Mouse (Mus musculus) liver, embryonic 13.5 days (tissue): ENCODE measurements around the gene Fbxl21. TPM values are rescaled to one million over a fixed set of nuclear protein-coding genes. Genes with fewer than 3 reads are reported as not detected.

ENCODE experiments used
- ATAC-seq: fragments of 200-750 bp; cut with Nextera tagmentation; 2 replicates; pipeline ENCODE4 v1.8.0; 2017; ENCODE audit warnings: low read depth, mild to moderate bottlenecking, moderate number of reproducible peaks, moderate library complexity
- DNase-seq: peaks from one replicate; pipeline ENCODE4 v3.0.0; 2022
- H3K27ac ChIP-seq: fragments of 300-500 bp; sonication (generic); 2 replicates; pipeline ENCODE4 v1.5.1; 2015; ENCODE audit warnings: moderate library complexity, mild to moderate bottlenecking, inconsistent platforms
- H3K27me3 ChIP-seq: fragments of 300-500 bp; sonication (generic); 2 replicates; pipeline ENCODE4 v1.6.1; 2015; ENCODE audit warnings: mild to moderate bottlenecking, inconsistent platforms
- H3K36me3 ChIP-seq: fragments of 300-500 bp; sonication (generic); 2 replicates; pipeline ENCODE4 v1.6.1; 2015; ENCODE audit warnings: mild to moderate bottlenecking, inconsistent platforms
- H3K4me1 ChIP-seq: fragments of 300-500 bp; sonication (generic); replicated peaks from 2 replicates; pipeline ENCODE4 v1.6.1; 2015; ENCODE audit warnings: inconsistent platforms
- H3K4me2 ChIP-seq: fragments of 300-500 bp; sonication (generic); 2 replicates; pipeline ENCODE4 v1.6.1; 2015; ENCODE audit warnings: inconsistent platforms, mild to moderate bottlenecking, moderate library complexity
- H3K4me3 ChIP-seq: fragments of 300-500 bp; sonication (generic); replicated peaks from 2 replicates; pipeline ENCODE4 v1.5.1; 2015; ENCODE audit warnings: mild to moderate bottlenecking, inconsistent platforms
- H3K9ac ChIP-seq: fragments of 300-500 bp; sonication (generic); 2 replicates; pipeline ENCODE4 v1.6.1; 2015; ENCODE audit warnings: mild to moderate bottlenecking, inconsistent platforms
- H3K9me3 ChIP-seq: fragments of 300-500 bp; sonication (generic); replicated peaks from 2 replicates; pipeline ENCODE4 v1.6.1; 2016; ENCODE audit warnings: inconsistent platforms
- WGBS: fragments of 180-500 bp; shearing (Covaris S2); methylation state at CpG from one replicate; pipeline ENCODE4 v1.1.7; 2015; ENCODE audit not compliant: insufficient replicate concordance; 5-methylcytosine and 5-hydroxymethylcytosine counted together
- polyA plus RNA-seq: library from polyadenylated mRNA; unstranded; fragments of >200 nt; fragmentation: Nextera tagmentation; extraction: Ambion mirVana; gene quantifications from 2 replicates; pipeline ENCODE4 v1.2.1, GENCODE M21; 2015

Gene Fbxl21
- polyA plus RNA-seq, 1 experiment from 2014 or later: 0.89 TPM

DNA sequence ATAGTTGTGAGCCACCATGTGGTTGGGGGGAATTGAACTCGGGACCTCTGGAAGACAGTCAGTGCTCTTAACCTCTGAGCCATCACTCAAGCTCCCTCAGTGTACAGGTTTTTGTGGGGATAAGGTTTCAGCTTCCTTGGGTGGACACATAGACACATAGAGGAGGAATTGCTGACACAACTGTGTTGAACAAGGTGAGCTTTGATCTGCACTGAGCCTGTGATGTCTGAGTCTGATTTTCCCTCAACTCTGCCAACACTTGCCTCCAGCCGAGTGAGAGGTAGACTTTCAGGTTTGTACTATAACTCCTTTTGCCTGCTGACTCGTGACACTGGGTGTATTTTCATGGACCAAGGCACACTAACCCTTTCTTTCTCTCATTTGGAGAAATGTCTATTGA is 34.4 kb downstream of the Fbxl21 start:
- Histone ChIP-seq H3K4me2 (no peak overlapping the region), H3K27me3 (no peaks in the 10 kb centered on the region), H3K4me1 (peaks cover 17% of the 10 kb centered on the region), H3K4me3 (no peak overlapping the region), H3K9ac (no peak overlapping the region), H3K27ac (no peak overlapping the region), H3K36me3 (no peaks in the 10 kb centered on the region), H3K9me3 (no peaks in the 10 kb centered on the region)
- 37% methylated on average over 3 of the region's 3 CpGs for WGBS
- DNase-seq (no peak), ATAC-seq (no peak)

DNA sequence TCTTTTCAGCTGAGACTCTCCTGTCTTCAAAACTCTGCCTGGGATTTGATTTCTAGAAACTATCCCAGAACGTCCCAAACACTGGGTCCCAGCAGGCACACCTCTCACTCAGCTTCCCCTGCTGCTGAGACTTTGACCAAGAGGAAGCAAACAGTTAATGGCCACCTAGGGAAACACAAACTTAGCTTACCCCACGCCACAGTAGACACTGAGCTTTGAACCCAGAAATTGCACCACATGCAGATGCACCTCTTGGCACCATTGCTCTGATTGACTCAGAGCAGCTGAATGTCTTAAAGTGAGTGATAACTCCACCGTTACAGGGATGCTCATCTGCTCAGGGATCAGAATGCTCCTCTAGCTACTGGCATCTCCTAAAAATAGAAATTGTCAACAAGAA is 36.5 kb downstream of the Fbxl21 start:
- Histone ChIP-seq H3K4me3 (no peak overlapping the region), H3K27me3 (no peaks in the 10 kb centered on the region), H3K9ac (no peak overlapping the region), H3K4me1 (peaks cover 17% of the 10 kb centered on the region), H3K27ac (0 out of 2 replicates have a peak overlapping the region, but pooled peaks have one; percentile 10), H3K4me2 (no peak overlapping the region), H3K9me3 (no peaks in the 10 kb centered on the region), H3K36me3 (no peaks in the 10 kb centered on the region)
- 29% methylated on average over 3 of the region's 3 CpGs for WGBS
- DNase-seq (no peak), ATAC-seq (peak; percentile 43; the same call in 1 of the 2 replicates)

DNA sequence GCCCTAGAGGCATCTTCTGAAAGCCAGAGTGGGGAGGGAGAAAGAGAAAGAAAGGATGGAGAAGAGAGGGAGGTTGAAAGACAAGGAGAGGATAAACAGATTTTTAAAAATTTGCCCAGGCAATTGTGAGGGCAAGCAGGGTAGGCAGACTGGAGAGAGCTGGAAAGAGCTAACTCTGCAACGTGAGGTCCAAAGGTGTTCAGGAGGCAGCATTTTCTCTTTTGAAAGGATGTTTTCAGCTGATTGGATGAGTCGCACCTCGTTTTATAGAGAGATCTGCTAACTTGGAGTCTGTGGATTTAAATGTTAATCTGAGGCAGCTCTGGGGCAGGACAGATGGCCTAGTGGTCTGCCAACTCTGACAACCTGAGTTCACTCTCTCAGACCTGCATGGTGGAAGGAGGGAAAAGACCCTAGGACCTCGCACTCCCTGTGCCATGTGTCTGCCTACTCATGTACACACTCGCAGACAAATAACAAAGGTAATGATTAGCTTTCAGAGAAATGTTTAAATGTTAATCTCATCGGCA is 37.6 kb downstream of the Fbxl21 start:
- Histone ChIP-seq H3K27me3 (no peaks in the 10 kb centered on the region), H3K4me2 (no peak overlapping the region), H3K36me3 (no peaks in the 10 kb centered on the region), H3K4me1 (peaks cover 17% of the 10 kb centered on the region), H3K4me3 (no peak overlapping the region), H3K9ac (no peak overlapping the region), H3K27ac (no peak overlapping the region), H3K9me3 (no peaks in the 10 kb centered on the region)
- 66% methylated on average over 6 of the region's 6 CpGs for WGBS
- ATAC-seq (no peak), DNase-seq (no peak)

DNA sequence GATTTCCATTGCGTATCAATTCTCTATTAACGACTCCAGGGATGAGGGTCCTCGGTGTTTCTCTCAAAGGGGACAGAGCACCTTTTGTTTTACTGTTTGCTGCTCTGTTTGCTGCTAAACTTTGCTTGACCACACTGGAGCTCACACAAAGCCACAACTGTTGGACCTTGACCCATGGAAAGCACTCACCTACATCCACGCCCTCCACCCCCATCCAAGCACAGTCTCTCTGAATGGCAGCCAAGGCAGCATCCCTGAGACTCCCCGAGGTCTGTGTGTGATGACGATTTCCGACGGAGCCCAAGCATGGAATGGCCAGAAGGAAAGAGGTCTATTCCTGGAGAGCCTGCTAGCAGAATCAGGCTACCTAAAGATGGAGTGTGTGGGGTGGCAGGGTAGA is 38.9 kb downstream of the Fbxl21 start:
- no peak overlapping the region for H3K9ac ChIP-seq
- no peak for DNase-seq
- H3K4me1 ChIP-seq: peaks cover 17% of the 10 kb centered on the region
- H3K9me3 ChIP-seq: no peaks in the 10 kb centered on the region
- ATAC-seq: peak; percentile 65; the same call in 1 of the 2 replicates
- no peak overlapping the region for H3K4me2 ChIP-seq
- H3K4me3 ChIP-seq: no peak overlapping the region
- WGBS: 61% methylated on average over 8 of the region's 8 CpGs
- no peak overlapping the region for H3K27ac ChIP-seq
- no peaks in the 10 kb centered on the region for H3K27me3 ChIP-seq
- no peaks in the 10 kb centered on the region for H3K36me3 ChIP-seq

DNA sequence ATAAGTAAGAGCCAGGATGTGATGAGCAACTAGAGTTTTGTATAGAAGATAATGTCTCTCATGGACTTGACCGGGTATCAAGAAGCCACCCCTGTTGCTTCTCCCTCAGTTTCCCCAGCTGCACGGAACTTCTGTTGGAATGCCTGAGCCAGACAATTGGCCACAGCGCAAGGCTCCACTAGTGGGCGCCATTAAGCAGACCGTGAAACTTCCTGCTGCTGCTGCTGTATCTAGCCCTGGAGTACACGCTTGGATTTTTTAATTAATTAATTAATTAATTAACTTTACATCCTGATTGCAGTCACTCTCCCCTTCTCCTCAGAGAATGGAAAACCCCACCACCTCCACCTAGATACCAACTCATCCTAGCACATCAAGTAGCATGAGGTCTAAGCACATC is 40.8 kb downstream of the Fbxl21 start:
- peaks cover 17% of the 10 kb centered on the region for H3K4me1 ChIP-seq
- no peak overlapping the region for H3K27ac ChIP-seq
- ATAC-seq (no peak), DNase-seq (no peak)
- H3K9ac ChIP-seq: no peak overlapping the region
- H3K4me3 ChIP-seq: no peak overlapping the region
- 34% methylated on average over 6 of the region's 6 CpGs for WGBS
- H3K9me3 ChIP-seq: no peaks in the 10 kb centered on the region
- H3K4me2 ChIP-seq: no peak overlapping the region
- H3K27me3 ChIP-seq: no peaks in the 10 kb centered on the region
- H3K36me3 ChIP-seq: no peaks in the 10 kb centered on the region

DNA sequence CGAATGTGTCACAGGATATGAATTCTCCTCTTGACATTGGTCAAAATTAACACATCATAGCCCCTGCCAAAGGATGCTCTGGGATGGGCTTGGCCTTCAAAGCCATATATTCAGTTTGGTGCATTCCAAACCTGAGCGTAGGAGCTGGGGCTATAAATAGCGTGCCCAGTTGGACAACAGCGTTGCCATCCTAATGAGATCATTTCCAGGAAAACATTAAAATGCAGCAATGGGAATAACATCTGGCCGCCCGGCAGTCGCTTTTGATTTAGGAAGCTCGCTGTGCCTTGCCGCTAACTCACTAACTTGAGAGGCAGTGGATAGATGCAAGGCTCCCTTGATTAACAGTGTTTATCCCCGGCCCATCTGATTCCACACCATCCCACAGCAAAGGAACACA is 44.1 kb downstream of the Fbxl21 start:
- Histone ChIP-seq H3K4me1 (peaks cover 3% of the 10 kb centered on the region; the same call in 1 of the 2 replicates), H3K9me3 (no peaks in the 10 kb centered on the region), H3K27ac (no peak overlapping the region), H3K36me3 (no peaks in the 10 kb centered on the region), H3K9ac (no peak overlapping the region), H3K4me2 (no peak overlapping the region), H3K27me3 (no peaks in the 10 kb centered on the region), H3K4me3 (no peak overlapping the region)
- DNase-seq (no peak), ATAC-seq (no peak)
- WGBS: 76% methylated on average over 10 of the region's 10 CpGs

DNA sequence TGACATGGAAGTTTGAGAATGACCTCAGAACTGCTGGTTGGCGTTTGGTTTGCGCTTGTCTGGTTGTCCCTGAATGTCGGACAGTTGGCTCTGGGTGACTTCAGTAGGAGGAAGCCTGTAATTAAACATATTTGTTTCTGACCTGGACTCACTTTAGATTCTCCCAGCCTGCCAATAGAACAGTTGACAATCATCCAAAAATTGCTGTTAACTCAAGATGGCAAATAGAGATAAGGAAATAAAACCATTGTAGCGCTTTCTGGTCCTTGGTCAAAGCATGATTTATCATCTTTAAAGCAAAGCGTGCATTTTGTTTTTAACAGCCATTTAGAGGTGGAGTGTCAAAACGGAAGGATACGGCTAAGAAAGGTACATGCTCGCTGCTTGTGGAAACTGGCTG is 49.4 kb downstream of the Fbxl21 start:
- 70% methylated on average over 8 of the region's 8 CpGs for WGBS
- Histone ChIP-seq H3K9me3 (no peaks in the 10 kb centered on the region), H3K4me2 (no peak overlapping the region), H3K27me3 (no peaks in the 10 kb centered on the region), H3K4me3 (no peak overlapping the region), H3K27ac (no peak overlapping the region), H3K36me3 (no peaks in the 10 kb centered on the region), H3K9ac (no peak overlapping the region), H3K4me1 (peaks cover 3% of the 10 kb centered on the region; the same call in 1 of the 2 replicates)
- DNase-seq (no peak), ATAC-seq (no peak)

DNA sequence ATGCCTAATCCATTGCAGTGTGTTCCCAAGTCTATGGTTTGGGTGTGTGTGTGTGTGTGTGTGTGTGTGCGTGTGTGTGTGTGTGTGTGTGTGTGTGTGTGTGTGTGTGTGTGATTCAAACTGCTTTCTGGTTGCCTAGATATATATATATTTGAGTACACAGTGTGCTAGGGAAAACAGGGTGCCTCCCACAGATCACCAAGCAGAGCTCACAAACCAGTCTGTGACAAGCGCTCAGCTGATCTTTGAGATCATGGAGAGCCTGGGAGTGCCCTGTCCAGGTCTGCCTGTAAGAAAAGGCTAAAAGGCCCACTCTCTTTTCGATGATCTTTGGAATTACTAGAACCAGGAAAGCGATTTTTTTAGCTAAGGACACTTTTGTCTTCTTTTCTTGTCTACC is 52.8 kb downstream of the Fbxl21 start:
- no peak overlapping the region for H3K4me2 ChIP-seq
- ATAC-seq (no peak), DNase-seq (no peak)
- H3K27ac ChIP-seq: no peak overlapping the region
- no peak overlapping the region for H3K4me3 ChIP-seq
- H3K4me1 ChIP-seq: no peaks in the 10 kb centered on the region
- no peaks in the 10 kb centered on the region for H3K9me3 ChIP-seq
- no peak overlapping the region for H3K9ac ChIP-seq
- H3K36me3 ChIP-seq: no peaks in the 10 kb centered on the region
- WGBS: 65% methylated on average over 4 of the region's 4 CpGs
- H3K27me3 ChIP-seq: no peaks in the 10 kb centered on the region

DNA sequence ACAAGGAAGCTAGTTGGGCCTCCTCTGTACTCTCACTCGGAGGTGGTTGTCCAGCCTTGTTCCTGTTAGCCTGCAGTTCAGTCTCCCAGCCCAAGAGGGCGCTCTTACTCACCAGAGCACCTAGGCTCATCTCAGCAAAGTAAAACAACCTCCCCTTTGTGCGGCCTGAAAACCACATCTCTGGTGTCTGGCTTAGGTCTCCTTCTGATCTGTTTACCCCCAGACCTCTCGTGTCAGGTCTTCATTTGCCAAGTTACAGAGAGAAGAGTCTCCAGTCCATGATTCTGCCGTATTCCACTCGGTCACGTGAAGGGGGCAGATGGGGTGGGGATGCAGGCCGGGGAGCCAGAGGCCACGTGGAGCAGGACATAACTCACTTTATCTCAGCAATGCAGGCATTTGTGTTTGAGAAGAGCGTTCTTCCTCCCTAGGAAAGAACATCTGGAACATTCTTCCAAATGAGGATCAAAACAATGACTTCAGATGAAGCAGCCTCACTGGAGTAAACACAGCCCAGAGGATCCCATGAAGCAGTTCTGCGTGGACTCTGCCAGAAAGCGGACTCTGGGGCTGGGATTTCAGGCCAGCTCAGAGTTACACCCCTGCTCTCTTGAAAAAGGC is 53.5 kb downstream of the Fbxl21 start:
- H3K27ac ChIP-seq: no peak overlapping the region
- DNase-seq: peak; percentile 15
- ATAC-seq: no peak; the same call in 1 of the 2 replicates
- no peak overlapping the region for H3K4me2 ChIP-seq
- no peaks in the 10 kb centered on the region for H3K4me1 ChIP-seq
- no peaks in the 10 kb centered on the region for H3K9me3 ChIP-seq
- no peaks in the 10 kb centered on the region for H3K27me3 ChIP-seq
- WGBS: 40% methylated on average over 12 of the region's 12 CpGs
- no peak overlapping the region for H3K4me3 ChIP-seq
- no peak overlapping the region for H3K9ac ChIP-seq
- no peaks in the 10 kb centered on the region for H3K36me3 ChIP-seq

DNA sequence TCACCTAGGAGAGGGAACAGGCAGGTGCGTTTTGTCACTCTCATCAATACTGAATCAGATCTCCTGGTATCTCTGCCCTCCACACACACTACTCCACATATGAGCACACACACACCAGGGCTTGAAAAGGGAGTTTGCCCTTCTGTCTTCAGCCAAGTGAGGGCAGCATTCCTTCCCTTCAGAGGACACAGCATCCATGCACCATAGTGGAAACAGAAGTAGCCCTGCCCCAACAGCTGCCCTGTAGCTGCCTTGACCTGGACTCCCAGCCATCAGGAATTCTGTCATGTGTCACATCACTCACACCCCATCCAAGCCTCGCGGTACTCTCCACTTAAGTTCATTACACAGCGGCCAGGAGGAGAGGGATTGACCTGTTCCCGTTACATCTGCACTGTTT is 55.8 kb downstream of the Fbxl21 start:
- peaks cover 7% of the 10 kb centered on the region; the same call in 1 of the 2 replicates for H3K4me1 ChIP-seq
- H3K9me3 ChIP-seq: no peaks in the 10 kb centered on the region
- DNase-seq (no peak), ATAC-seq (no peak)
- H3K36me3 ChIP-seq: no peaks in the 10 kb centered on the region
- no peak overlapping the region for H3K9ac ChIP-seq
- H3K27ac ChIP-seq: no peak overlapping the region
- H3K4me3 ChIP-seq: no peak overlapping the region
- H3K4me2 ChIP-seq: no peak overlapping the region
- WGBS: 63% methylated on average over 5 of the region's 5 CpGs
- H3K27me3 ChIP-seq: no peaks in the 10 kb centered on the region

DNA sequence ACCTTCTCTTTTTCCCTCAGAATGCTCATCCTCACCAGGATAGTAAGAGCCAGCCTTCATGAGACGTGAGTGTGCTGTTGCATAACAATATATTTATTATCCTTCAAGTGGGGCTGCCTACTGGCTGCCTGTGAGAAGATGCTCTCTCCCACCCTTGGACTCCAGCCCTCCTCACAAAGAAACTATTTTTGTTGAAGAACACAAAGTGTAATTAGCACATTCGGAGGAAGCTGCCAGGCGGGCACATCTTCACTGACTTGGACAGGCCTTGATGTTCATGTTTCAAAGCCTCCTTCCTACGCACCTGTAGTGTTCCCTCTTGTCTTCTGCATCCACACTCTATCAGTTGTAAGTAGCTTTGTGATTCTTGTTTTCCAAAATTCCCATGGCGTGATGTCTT is 58.2 kb downstream of the Fbxl21 start:
- 70% methylated on average over 5 of the region's 5 CpGs for WGBS

DNA sequence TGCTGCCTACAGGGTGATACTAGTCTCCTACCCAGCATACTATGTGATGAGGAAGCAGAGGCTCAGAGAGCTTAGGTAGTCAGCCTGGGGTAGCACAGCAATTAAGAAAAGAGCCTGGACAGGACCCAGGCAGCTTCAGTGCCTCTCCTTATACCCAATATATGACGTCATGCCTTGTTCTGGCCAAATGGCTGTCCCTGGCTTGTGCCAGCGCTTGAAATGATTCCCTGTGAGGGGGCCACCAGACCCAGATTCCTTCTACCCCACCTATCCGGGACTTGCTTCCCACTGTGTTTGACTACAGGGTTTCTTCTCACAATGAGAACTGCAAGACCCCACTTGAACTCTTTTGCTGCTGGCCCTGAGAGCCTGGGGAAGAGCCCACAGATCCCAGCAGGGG is 59.2 kb downstream of the Fbxl21 start:
- ATAC-seq (no peak), DNase-seq (no peak)
- Histone ChIP-seq H3K27ac (no peak overlapping the region), H3K9ac (no peak overlapping the region), H3K27me3 (no peaks in the 10 kb centered on the region), H3K4me2 (no peak overlapping the region), H3K4me1 (peaks cover 7% of the 10 kb centered on the region; the same call in 1 of the 2 replicates), H3K9me3 (no peaks in the 10 kb centered on the region), H3K4me3 (no peak overlapping the region), H3K36me3 (no peaks in the 10 kb centered on the region)
- 44% methylated on average over 3 of the region's 3 CpGs for whole genome bisulfite sequencing

More for the DNA sequence above, 58.2 kb downstream of the Fbxl21 start:
- DNase-seq: no peak
- no peak overlapping the region for H3K4me3 ChIP-seq
- no peaks in the 10 kb centered on the region for H3K27me3 ChIP-seq
- H3K9ac ChIP-seq: no peak overlapping the region
- H3K4me1 ChIP-seq: peaks cover 7% of the 10 kb centered on the region; the same call in 1 of the 2 replicates
- no peak for ATAC-seq
- H3K27ac ChIP-seq: no peak overlapping the region
- H3K36me3 ChIP-seq: no peaks in the 10 kb centered on the region
- H3K4me2 ChIP-seq: no peak overlapping the region
- H3K9me3 ChIP-seq: no peaks in the 10 kb centered on the region
